Mouse (Mus musculus): ENCODE measurements around the gene Slc39a5. TPM values are rescaled to one million over a fixed set of nuclear protein-coding genes. Genes with fewer than 3 reads are reported as not detected.

The Slc39a5 gene
- total RNA-seq, 2 experiments from 2014 or later = not detected

GRCm38 (mm10) chr10:128374393-128374792 lies 26.6 kb downstream of the Slc39a5 start:
- DNase-seq = no peak

- DNase-seq = no peak
Observed at GRCm38 (mm10) chr10:128372989-128373748, 27.9 kb downstream of the Slc39a5 start.

GRCm38 (mm10) chr10:128372142-128372541 lies 28.9 kb downstream of the Slc39a5 start:
- no peak for DNase-seq

GRCm38 (mm10) chr10:128370601-128371000 lies 30.4 kb downstream of the Slc39a5 start:
- DNase-seq = no peak

- no peak for DNase-seq
Observed at GRCm38 (mm10) chr10:128370021-128370420, 31.0 kb downstream of the Slc39a5 start.

GRCm38 (mm10) chr10:128369599-128369998 lies 31.4 kb downstream of the Slc39a5 start:
- no peak for DNase-seq

GRCm38 (mm10) chr10:128369218-128369543 lies 31.8 kb downstream of the Slc39a5 start:
- no peak for DNase-seq

GRCm38 (mm10) chr10:128368402-128369217 lies 32.4 kb downstream of the Slc39a5 start, which contains the start of gene Coq10a:
Coq10a (minus strand) TSS chr10:128368997.
- DNase-seq = peak; percentile 91 to 93

- DNase-seq = no peak
Observed at GRCm38 (mm10) chr10:128367899-128368401, 33.1 kb downstream of the Slc39a5 start.

- no peak for DNase-seq
Observed at GRCm38 (mm10) chr10:128362568-128362967, 38.5 kb downstream of the Slc39a5 start.

GRCm38 (mm10) chr10:128361836-128362235 lies 39.2 kb downstream of the Slc39a5 start:
- no peak for DNase-seq

GRCm38 (mm10) chr10:128359226-128359625 lies 41.8 kb downstream of the Slc39a5 start:
- DNase-seq = no peak

- no peak for DNase-seq
Observed at GRCm38 (mm10) chr10:128358796-128359195, 42.2 kb downstream of the Slc39a5 start.

GRCm38 (mm10) chr10:128347541-128347940 lies 53.5 kb downstream of the Slc39a5 start:
- DNase-seq = no peak

Small RNAs within 50 kb of the gene (microRNA-seq; reads per million reads assigned to microRNA genes)
- 0 reads per million in 2 experiments for gene Gm25361
- gene Gm26308 = 0 reads per million in 2 experiments
- gene Mir6914 = 0.30 to 0.63 reads per million in 2 experiments
- 3.0 to 5.3 reads per million in 2 experiments for gene Mir6915

Other genes with a start within 250 kb of the Slc39a5 start
- 10 to 100 TPM; 12.8 to 13.7 TPM for gene Rbms2, start 220.9 kb downstream of the Slc39a5 start, total RNA-seq (2021)
- 10 to 100 TPM; 21.1 to 23.2 TPM for gene Gls2, start 206.8 kb downstream of the Slc39a5 start, total RNA-seq (2021)
- gene Spryd4, start 189.4 kb downstream of the Slc39a5 start, total RNA-seq (2021) = 10 to 100 TPM in 1 of 2 experiments, 1 to 10 TPM in 1; 7.1 to 10.2 TPM
- gene Mip, start 175.4 kb downstream of the Slc39a5 start, total RNA-seq (2021) = not detected
- 1 to 10 TPM; 7.8 to 8.4 TPM for gene Timeless, start 169.2 kb downstream of the Slc39a5 start, total RNA-seq (2021)
- not detected for gene Apon, start 147.1 kb downstream of the Slc39a5 start, total RNA-seq (2021)
- gene Apof, start 132.6 kb downstream of the Slc39a5 start, total RNA-seq (2021) = not detected
- 10 to 100 TPM; 30.6 to 36.0 TPM for gene Stat2, start 130.7 kb downstream of the Slc39a5 start, total RNA-seq (2021)
- under 1 TPM in 1 of 2 experiments, not detected in 1; 0.38 TPM for gene Il23a, start 102.5 kb downstream of the Slc39a5 start, total RNA-seq (2021)
- 10 to 100 TPM; 14.0 to 16.7 TPM for gene Pan2, start 97.9 kb downstream of the Slc39a5 start, total RNA-seq (2021)
- gene Cnpy2, start 78.8 kb downstream of the Slc39a5 start, total RNA-seq (2021) = 10 to 100 TPM; 82.9 to 86.1 TPM
- 100 to 1,000 TPM; 224 to 234 TPM for gene Cs, start 63.5 kb downstream of the Slc39a5 start, total RNA-seq (2021)
- gene Coq10a, start 32.2 kb downstream of the Slc39a5 start, total RNA-seq (2021) = 10 to 100 TPM; 51.2 to 52.8 TPM
- gene Ankrd52, start 24.1 kb downstream of the Slc39a5 start, total RNA-seq (2021) = 10 to 100 TPM; 55.6 to 59.6 TPM
- 10 to 100 TPM; 91.6 to 92.0 TPM for gene Nabp2, start 10.3 kb upstream of the Slc39a5 start, total RNA-seq (2021)
- 10 to 100 TPM; 74.4 to 76.3 TPM for gene Rnf41, start 10.4 kb upstream of the Slc39a5 start, total RNA-seq (2021)
- gene Smarcc2, start 58.0 kb upstream of the Slc39a5 start, total RNA-seq (2021) = 100 to 1,000 TPM; 226 to 234 TPM
- 100 to 1,000 TPM; 520 to 569 TPM for gene Myl6, start 92.9 kb upstream of the Slc39a5 start, total RNA-seq (2021)
- gene Myl6b, start 97.5 kb upstream of the Slc39a5 start, total RNA-seq (2021) = 10 to 100 TPM; 16.2 to 19.3 TPM
- 1 to 10 TPM; 4.5 to 4.7 TPM for gene Esyt1, start 124.6 kb upstream of the Slc39a5 start, total RNA-seq (2021)
- 10 to 100 TPM; 14.1 to 14.3 TPM for gene Zc3h10, start 146.5 kb upstream of the Slc39a5 start, total RNA-seq (2021)
- gene Rpl41, start 148.1 kb upstream of the Slc39a5 start, total RNA-seq (2021) = 1,000 to 10,000 TPM; 1,506 to 1,536 TPM
- 10 to 100 TPM; 61.9 to 66.9 TPM for gene Pa2g4, start 164.8 kb upstream of the Slc39a5 start, total RNA-seq (2021)
- 1 to 10 TPM; 7.8 to 8.0 TPM for gene Erbb3, start 188.4 kb upstream of the Slc39a5 start, total RNA-seq (2021)
- 100 to 1,000 TPM; 288 to 319 TPM for gene Rps26, start 225.5 kb upstream of the Slc39a5 start, total RNA-seq (2021)
- gene Ikzf4, start 244.8 kb upstream of the Slc39a5 start, total RNA-seq (2021) = 10 to 100 TPM; 14.8 to 15.5 TPM

All from layer of hippocampus, postnatal 36 days (tissue).